Mouse (Mus musculus) lung, embryonic 14.5 days (tissue): ENCODE measurements around the gene Upk2. TPM values are rescaled to one million over a fixed set of nuclear protein-coding genes. Genes with fewer than 3 reads are reported as not detected.
"Not testable (repeated sequence)": the region's sequence is repeated elsewhere in the genome, so short reads cannot be mapped to it uniquely, and the experiment has no call there.

Source experiments
- ATAC-seq: fragments of 200-750 bp; cut with Nextera tagmentation; 2 replicates; pipeline ENCODE4 v1.8.0; 2017; ENCODE audit warnings: mild to moderate bottlenecking, moderate TSS enrichment, moderate library complexity; ENCODE audit not compliant: insufficient read depth
- DNase-seq: peaks from one replicate; pipeline ENCODE4 v3.0.0-alpha.2; 2015
- H3K27ac ChIP-seq: fragments of 300-500 bp; sonication (generic); 2 replicates; pipeline ENCODE4 v1.5.1; 2014; ENCODE audit warnings: low read depth, mild to moderate bottlenecking, moderate library complexity
- H3K27me3 ChIP-seq: fragments of 300-500 bp; sonication (generic); 2 replicates; pipeline ENCODE4 v1.6.1; 2014; ENCODE audit warnings: low read length, control low read depth; ENCODE audit not compliant: insufficient read depth
- H3K36me3 ChIP-seq: fragments of 300-500 bp; sonication (generic); 2 replicates; pipeline ENCODE4 v1.6.1; 2014; ENCODE audit warnings: control low read depth; ENCODE audit not compliant: insufficient read depth
- H3K4me1 ChIP-seq: fragments of 300-500 bp; sonication (generic); 2 replicates; pipeline ENCODE4 v1.6.1; 2014; ENCODE audit warnings: antibody characterized with exemption, control low read depth; ENCODE audit not compliant: insufficient read depth
- H3K4me2 ChIP-seq: fragments of 300-500 bp; sonication (generic); 2 replicates; pipeline ENCODE4 v1.6.1; 2014; ENCODE audit warnings: mild to moderate bottlenecking
- H3K4me3 ChIP-seq: fragments of 300-500 bp; sonication (generic); 2 replicates; pipeline ENCODE4 v1.5.1; 2014; ENCODE audit warnings: low read depth, low read length
- H3K9ac ChIP-seq: fragments of 300-500 bp; sonication (generic); 2 replicates; pipeline ENCODE4 v1.6.1; 2014
- H3K9me3 ChIP-seq: fragments of 300-500 bp; sonication (generic); 2 replicates; pipeline ENCODE4 v1.6.1; 2016; ENCODE audit warnings: low read depth, low read length, control low read depth
- CTCF ChIP-seq: IDR thresholded peaks from 2 replicates; pipeline ENCODE4 v1.5.1; 2016; ENCODE audit warnings: antibody characterized with exemption, low read depth
- WGBS: fragments of 180-500 bp; shearing (Covaris S2); extraction: QIAGEN DNeasy Blood & Tissue Kit; methylation state at CpG from one replicate; pipeline ENCODE4 v1.1.7; 2014; 5-methylcytosine and 5-hydroxymethylcytosine counted together
- polyA plus RNA-seq: library from polyadenylated mRNA; unstranded; fragments of >200 nt; fragmentation: Nextera tagmentation; extraction: Ambion mirVana; gene quantifications from 2 replicates; pipeline ENCODE4 v1.2.1, GENCODE M21; 2014

Upk2 gene
- polyA plus RNA-seq, 1 experiment from 2014 or later: 0.39 TPM

DNA sequence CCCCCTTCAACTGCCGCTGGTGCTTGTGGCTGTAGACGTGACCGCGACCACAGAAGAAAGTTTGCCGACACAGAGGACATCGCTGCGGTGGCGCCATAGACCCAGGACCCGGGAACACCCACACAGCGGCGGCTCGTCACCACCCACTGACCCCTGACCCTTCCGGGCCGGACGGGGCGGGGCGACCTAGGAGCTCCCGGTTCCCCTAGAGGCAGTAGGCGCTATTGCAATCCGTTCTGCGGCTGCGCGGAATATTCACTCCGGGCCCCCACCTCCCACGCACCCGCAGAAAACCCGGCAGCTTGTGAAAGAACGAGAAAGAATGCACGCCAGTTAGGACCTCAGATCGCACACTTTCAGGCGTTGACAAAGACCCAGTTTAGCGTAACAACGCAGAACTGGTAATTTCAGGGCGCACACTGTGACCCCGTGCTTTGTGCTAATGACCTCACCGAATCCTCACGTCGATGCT lies 36.8 kb downstream of the Upk2 start:
- peak overlapping the region; percentile 79 for H3K4me3 ChIP-seq
- ATAC-seq: peak; percentile 88
- no peaks in the 10 kb centered on the region for H3K27me3 ChIP-seq
- peak; percentile 82 for TF ChIP-seq CTCF
- H3K36me3 ChIP-seq: peaks cover 19% of the 10 kb centered on the region
- H3K9ac ChIP-seq: peak overlapping the region; percentile 77
- no peaks in the 10 kb centered on the region for H3K9me3 ChIP-seq
- under 1% methylated on average over 38 of the region's 38 CpGs for WGBS
- peak overlapping the region; percentile 93 for H3K4me2 ChIP-seq
- H3K4me1 ChIP-seq: peaks cover 7% of the 10 kb centered on the region; the same call in 1 of the 2 replicates
- H3K27ac ChIP-seq: peak overlapping the region; percentile 73; the same call in 1 of the 2 replicates
- DNase-seq: peak; percentile 98

- no peak for TF ChIP-seq CTCF
- no peaks in the 10 kb centered on the region for H3K27me3 ChIP-seq
- no peaks in the 10 kb centered on the region for H3K9me3 ChIP-seq
- H3K4me3 ChIP-seq: peak overlapping the region; percentile 79
- peak overlapping the region; percentile 77 for H3K9ac ChIP-seq
- peak overlapping the region; percentile 93 for H3K4me2 ChIP-seq
- DNase-seq (no peak), ATAC-seq (peak; percentile 67; the same call in 1 of the 2 replicates)
- H3K27ac ChIP-seq: peak overlapping the region; percentile 73; the same call in 1 of the 2 replicates
- peaks cover 24% of the 10 kb centered on the region for H3K36me3 ChIP-seq
- WGBS: 7% methylated on average over 26 of the region's 26 CpGs
- peaks cover 7% of the 10 kb centered on the region; the same call in 1 of the 2 replicates for H3K4me1 ChIP-seq
Measured at GRCm38 (mm10) chr9:44417156-44417891, 37.5 kb downstream of the Upk2 start.

DNA sequence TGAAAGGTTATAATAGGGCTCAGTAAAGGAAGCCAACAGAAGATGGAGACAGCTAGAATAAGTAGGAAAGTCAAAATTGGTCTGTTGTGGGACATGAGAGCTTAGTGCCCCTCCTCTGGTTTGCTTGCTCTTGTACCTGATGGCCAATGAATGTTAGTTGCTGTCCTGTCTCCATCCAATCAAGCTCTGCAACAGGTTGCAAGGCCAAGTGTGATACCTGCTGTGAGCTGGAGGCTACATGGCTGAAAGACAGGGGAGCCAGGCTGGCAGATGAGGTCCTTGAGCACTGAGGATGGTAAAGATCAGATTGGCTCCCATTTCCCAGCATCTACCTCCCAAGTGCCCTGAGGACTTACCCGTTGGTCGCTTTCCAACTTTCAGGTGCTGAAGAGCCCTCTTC lies 42.0 kb downstream of the Upk2 start:
- DNase-seq: no peak
- Histone ChIP-seq H3K36me3 (peaks cover 62% of the 10 kb centered on the region), H3K4me1 (peaks cover 4% of the 10 kb centered on the region; the same call in 1 of the 2 replicates), H3K4me3 (no peak overlapping the region), H3K9me3 (no peaks in the 10 kb centered on the region), H3K9ac (no peak overlapping the region), H3K27ac (no peak overlapping the region), H3K27me3 (no peaks in the 10 kb centered on the region), H3K4me2 (no peak overlapping the region)
- 68% methylated on average over 2 of the region's 2 CpGs for WGBS
- TF ChIP-seq CTCF: no peak
- ATAC-seq: no peak

DNA sequence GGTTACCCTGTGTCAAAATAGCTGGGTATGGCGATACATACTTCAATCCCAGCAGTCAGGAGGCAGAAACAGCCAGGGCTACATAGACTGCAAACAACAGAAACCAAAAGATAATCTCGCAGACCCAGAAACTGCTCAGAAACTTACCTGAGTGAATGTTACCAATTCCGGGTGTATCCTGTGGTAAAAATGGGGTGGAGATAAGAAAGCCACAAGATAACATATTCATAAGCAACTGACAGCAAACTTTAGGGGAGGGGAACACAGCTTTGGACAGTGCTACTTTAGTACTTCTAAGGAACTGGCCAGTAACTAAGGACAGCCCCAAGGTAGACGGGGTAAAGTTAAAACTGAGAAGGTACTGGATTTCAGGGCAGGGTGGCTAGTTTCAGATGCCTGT lies 42.5 kb downstream of the Upk2 start:
- Histone ChIP-seq H3K4me2 (no peak overlapping the region), H3K27me3 (no peaks in the 10 kb centered on the region), H3K9me3 (no peaks in the 10 kb centered on the region), H3K4me1 (peaks cover 4% of the 10 kb centered on the region; the same call in 1 of the 2 replicates), H3K27ac (no peak overlapping the region), H3K4me3 (no peak overlapping the region), H3K9ac (no peak overlapping the region), H3K36me3 (peaks cover 62% of the 10 kb centered on the region)
- WGBS: 70% methylated on average over 4 of the region's 4 CpGs
- ATAC-seq: no peak
- no peak for DNase-seq
- TF ChIP-seq CTCF: no peak

GRCm38 (mm10) chr9:44411601-44412130 lies 43.1 kb downstream of the Upk2 start:
- no peak overlapping the region for H3K9ac ChIP-seq
- H3K4me3 ChIP-seq: no peak overlapping the region
- TF ChIP-seq CTCF: no peak
- H3K4me1 ChIP-seq: no peaks in the 10 kb centered on the region
- H3K36me3 ChIP-seq: peaks cover 62% of the 10 kb centered on the region
- H3K4me2 ChIP-seq: no peak overlapping the region
- H3K9me3 ChIP-seq: no peaks in the 10 kb centered on the region
- ATAC-seq (no peak), DNase-seq (no peak)
- no peaks in the 10 kb centered on the region for H3K27me3 ChIP-seq
- 76% methylated on average over 1 of the region's 1 CpGs for WGBS
- no peak overlapping the region for H3K27ac ChIP-seq

GRCm38 (mm10) chr9:44410647-44411336 lies 44.0 kb downstream of the Upk2 start:
- no peaks in the 10 kb centered on the region for H3K9me3 ChIP-seq
- H3K27ac ChIP-seq: no peak overlapping the region
- 79% methylated on average over 2 of the region's 2 CpGs for WGBS
- no peak for TF ChIP-seq CTCF
- H3K4me3 ChIP-seq: no peak overlapping the region
- H3K4me2 ChIP-seq: no peak overlapping the region
- no peaks in the 10 kb centered on the region for H3K27me3 ChIP-seq
- ATAC-seq: no peak
- no peaks in the 10 kb centered on the region for H3K4me1 ChIP-seq
- DNase-seq: no peak
- peaks cover 62% of the 10 kb centered on the region for H3K36me3 ChIP-seq
- no peak overlapping the region for H3K9ac ChIP-seq

DNA sequence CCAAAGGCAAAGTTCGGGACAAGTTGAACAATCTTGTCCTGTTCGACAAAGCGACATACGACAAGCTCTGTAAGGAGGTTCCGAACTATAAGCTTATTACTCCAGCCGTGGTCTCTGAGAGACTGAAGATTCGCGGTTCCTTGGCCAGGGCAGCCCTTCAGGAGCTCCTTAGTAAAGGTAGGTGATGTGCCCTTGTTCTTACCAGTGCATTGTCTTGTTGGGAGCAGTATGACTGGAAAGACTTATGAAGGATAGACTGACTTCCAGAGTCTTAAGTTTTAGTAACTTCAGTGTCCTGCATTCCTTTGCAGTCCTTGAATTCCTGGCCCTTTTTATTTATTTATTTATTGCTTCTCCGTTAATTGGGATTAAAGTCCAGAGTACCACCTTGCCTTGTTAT lies 46.1 kb downstream of the Upk2 start:
- H3K27ac ChIP-seq, H3K9me3 ChIP-seq, ATAC-seq, DNase-seq, H3K27me3 ChIP-seq, H3K4me1 ChIP-seq: not testable (repeated sequence)
- WGBS: 78% methylated on average over 9 of the region's 9 CpGs
- peak overlapping the region; percentile 91; the same call in 1 of the 2 replicates for H3K9ac ChIP-seq
- peak overlapping the region; percentile 84 for H3K4me3 ChIP-seq
- H3K36me3 ChIP-seq: peaks cover 70% of the 10 kb centered on the region
- peak overlapping the region; percentile 82 for H3K4me2 ChIP-seq
